Mouse (Mus musculus) ovary, adult 18-20 months (tissue): ENCODE results near the gene Sf3b1.

ENCODE experiments used
- DNase-seq: peaks from one replicate; pipeline ENCODE4 v3.0.0; 2022; ENCODE audit warnings: low spot score, mixed read lengths

The Sf3b1 gene

DNA sequence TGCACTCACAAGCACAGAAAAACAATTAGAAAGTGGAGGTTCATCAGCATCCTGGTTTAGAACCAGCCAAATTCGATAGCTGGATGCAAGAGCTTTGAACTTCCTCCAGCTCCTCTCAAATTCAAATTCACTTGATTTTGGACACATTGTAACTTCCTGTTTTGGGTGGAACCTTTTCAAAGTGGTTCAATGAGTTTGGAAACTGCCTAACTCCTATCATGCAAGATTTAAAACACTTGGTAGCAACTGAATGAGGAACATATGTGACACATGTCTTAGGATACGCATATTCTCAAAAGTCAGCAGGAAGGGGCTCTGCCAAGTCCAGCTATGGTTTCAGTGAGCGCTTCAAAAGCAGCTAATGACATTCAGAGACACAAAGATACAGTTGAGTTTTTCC lies 82.6 kb downstream of the Sf3b1 start:
- DNase-seq: no peak

DNA sequence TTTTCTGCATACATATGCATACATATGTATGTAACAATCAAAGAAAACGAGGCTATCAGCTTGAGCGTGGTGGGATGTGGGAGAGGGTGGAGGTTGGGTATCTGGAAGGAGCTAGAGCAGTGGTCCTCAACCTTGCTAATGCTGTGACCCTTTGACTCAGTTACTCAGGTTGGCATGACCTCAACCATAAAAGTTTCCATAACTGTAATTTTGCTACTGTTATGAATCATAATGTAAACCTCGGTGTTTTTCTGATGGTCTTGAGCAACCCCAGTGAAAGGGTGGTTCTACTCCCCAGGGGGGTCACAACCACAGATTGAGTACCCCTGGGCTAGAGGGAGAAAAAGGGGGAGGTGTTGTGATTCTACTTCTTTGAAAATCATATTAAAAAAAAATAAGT lies 91.8 kb downstream of the Sf3b1 start:
- no peak for DNase-seq
